Mouse (Mus musculus): ENCODE data around the gene Cdkal1. TPM values are rescaled to one million over a fixed set of nuclear protein-coding genes. Genes with fewer than 3 reads are reported as not detected.

The Cdkal1 gene
- polyA plus RNA-seq, 1 experiment, result 0.55 TPM

DNA sequence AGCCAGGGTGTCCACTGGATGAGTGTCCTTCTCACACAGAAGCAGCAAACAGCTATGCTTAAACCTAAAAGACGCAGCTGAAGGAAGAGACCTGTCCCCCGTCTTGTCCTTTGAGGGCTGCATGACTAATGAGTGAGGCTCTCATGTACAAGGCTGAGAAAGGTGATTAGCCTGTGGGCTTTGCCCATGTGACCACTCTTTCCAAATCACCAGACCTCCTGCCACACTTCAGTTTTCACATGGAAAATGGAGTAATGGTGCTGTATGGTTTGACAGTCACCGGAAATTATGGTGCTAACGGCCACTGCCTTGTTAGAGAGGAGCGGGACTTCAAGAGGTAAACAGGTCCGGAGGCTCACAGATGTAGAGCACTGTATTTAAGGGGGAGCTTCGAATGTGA is 274.7 kb downstream of the Cdkal1 start:
- no peak overlapping the region for H3K27ac ChIP-seq (ENCODE audit: insufficient read depth, low read depth, low read length)
- TF ChIP-seq CTCF (IDR thresholded peaks at IDR 0.05; ENCODE audit: extremely low read depth, insufficient read length, insufficient replicate concordance, low read depth, low read length) (no peak), POLR2A (IDR thresholded peaks at IDR 0.05; ENCODE audit: low read depth, low read length) (no peak)
- 92% methylated on average over 7 of the region's 7 CpGs for WGBS

GRCm38 (mm10) chr13:29580009-29580408 is 275.5 kb downstream of the Cdkal1 start:
- 82% methylated on average over 3 of the region's 3 CpGs for WGBS
- no peaks in the 10 kb centered on the region for H3K4me1 ChIP-seq (ENCODE audit: control insufficient read depth, insufficient read depth, insufficient read length, low read length)
- H3K27ac ChIP-seq (ENCODE audit: insufficient read depth, low read depth, low read length), result no peak overlapping the region
- no peak overlapping the region for H3K4me3 ChIP-seq (ENCODE audit: low read depth, low read length)
- H3K27me3 ChIP-seq (ENCODE audit: control insufficient read depth, insufficient read depth, low read length), result no peaks in the 10 kb centered on the region
- no peaks in the 10 kb centered on the region for H3K36me3 ChIP-seq (ENCODE audit: control insufficient read depth, insufficient read depth, low read length)
- TF ChIP-seq CTCF (IDR thresholded peaks at IDR 0.05; ENCODE audit: extremely low read depth, insufficient read length, insufficient replicate concordance, low read depth, low read length) (no peak), POLR2A (IDR thresholded peaks at IDR 0.05; ENCODE audit: low read depth, low read length) (no peak)

More for the DNA sequence above, 274.7 kb downstream of the Cdkal1 start:
- H3K4me1 ChIP-seq (ENCODE audit: control insufficient read depth, insufficient read depth, insufficient read length, low read length), result no peaks in the 10 kb centered on the region
- H3K36me3 ChIP-seq (ENCODE audit: control insufficient read depth, insufficient read depth, low read length), result no peaks in the 10 kb centered on the region
- no peaks in the 10 kb centered on the region for H3K27me3 ChIP-seq (ENCODE audit: control insufficient read depth, insufficient read depth, low read length)
- no peak overlapping the region for H3K4me3 ChIP-seq (ENCODE audit: low read depth, low read length)

DNA sequence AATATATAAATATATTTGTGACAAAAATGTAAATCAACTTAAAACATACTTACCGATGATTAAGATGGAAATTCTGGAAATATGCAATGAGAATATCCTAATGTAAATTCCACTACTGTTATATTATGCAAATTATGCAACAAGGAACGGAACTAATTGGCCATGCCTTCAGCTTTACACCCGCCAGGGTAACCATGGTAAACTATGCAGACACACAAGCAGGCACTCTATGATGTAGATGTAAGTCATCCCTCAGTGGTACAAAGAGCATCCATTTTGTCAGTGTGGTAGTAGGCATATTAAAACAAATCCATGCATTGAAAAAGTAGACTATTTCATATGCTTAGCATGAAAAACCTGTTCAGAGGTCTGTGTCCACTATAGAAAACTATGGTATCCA is 276.9 kb downstream of the Cdkal1 start:
- H3K27ac ChIP-seq (ENCODE audit: insufficient read depth, low read depth, low read length), result no peak overlapping the region
- TF ChIP-seq POLR2A (IDR thresholded peaks at IDR 0.05; ENCODE audit: low read depth, low read length), result no peak
- no peak for TF ChIP-seq CTCF (IDR thresholded peaks at IDR 0.05; ENCODE audit: extremely low read depth, insufficient read length, insufficient replicate concordance, low read depth, low read length)
- H3K4me3 ChIP-seq (ENCODE audit: low read depth, low read length), result no peak overlapping the region
- 94% methylated on average over 3 of the region's 3 CpGs for WGBS
- no peaks in the 10 kb centered on the region for H3K4me1 ChIP-seq (ENCODE audit: control insufficient read depth, insufficient read depth, insufficient read length, low read length)
- H3K36me3 ChIP-seq (ENCODE audit: control insufficient read depth, insufficient read depth, low read length), result no peaks in the 10 kb centered on the region
- H3K27me3 ChIP-seq (ENCODE audit: control insufficient read depth, insufficient read depth, low read length), result no peaks in the 10 kb centered on the region

DNA sequence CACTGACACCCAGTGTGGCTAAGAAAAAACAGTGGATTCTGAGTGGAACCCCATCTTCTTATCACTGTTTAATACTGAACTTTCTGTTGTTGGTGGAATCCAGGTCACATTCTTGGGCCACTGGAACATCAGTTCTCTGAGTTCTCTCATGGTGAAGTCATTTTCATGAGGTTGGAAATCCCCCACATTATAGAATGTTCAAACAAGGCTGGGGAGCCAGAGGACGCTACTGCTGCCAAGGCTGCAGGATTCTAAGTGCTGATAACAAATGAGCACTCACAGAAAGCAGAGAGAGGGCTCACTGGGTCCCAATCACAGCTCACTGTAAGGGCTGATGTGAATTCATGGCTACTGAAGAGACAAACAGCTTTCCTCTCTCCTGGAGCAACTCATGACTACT is 280.7 kb downstream of the Cdkal1 start:
- no peaks in the 10 kb centered on the region for H3K4me1 ChIP-seq (ENCODE audit: control insufficient read depth, insufficient read depth, insufficient read length, low read length)
- WGBS, result 35% methylated on average over 1 of the region's 1 CpGs

GRCm38 (mm10) chr13:29572477-29572876 is 283.0 kb downstream of the Cdkal1 start:
- H3K4me1 ChIP-seq (ENCODE audit: control insufficient read depth, insufficient read depth, insufficient read length, low read length), result no peaks in the 10 kb centered on the region
- 66% methylated on average over 2 of the region's 2 CpGs for WGBS
- no peaks in the 10 kb centered on the region for H3K36me3 ChIP-seq (ENCODE audit: control insufficient read depth, insufficient read depth, low read length)
- TF ChIP-seq POLR2A (IDR thresholded peaks at IDR 0.05; ENCODE audit: low read depth, low read length) (no peak), CTCF (IDR thresholded peaks at IDR 0.05; ENCODE audit: extremely low read depth, insufficient read length, insufficient replicate concordance, low read depth, low read length) (no peak)
- H3K27me3 ChIP-seq (ENCODE audit: control insufficient read depth, insufficient read depth, low read length), result no peaks in the 10 kb centered on the region
- no peak overlapping the region for H3K27ac ChIP-seq (ENCODE audit: insufficient read depth, low read depth, low read length)
- no peak overlapping the region for H3K4me3 ChIP-seq (ENCODE audit: low read depth, low read length)

More for the DNA sequence above, 280.7 kb downstream of the Cdkal1 start:
- H3K27ac ChIP-seq (ENCODE audit: insufficient read depth, low read depth, low read length), result no peak overlapping the region
- TF ChIP-seq POLR2A (IDR thresholded peaks at IDR 0.05; ENCODE audit: low read depth, low read length) (no peak), CTCF (IDR thresholded peaks at IDR 0.05; ENCODE audit: extremely low read depth, insufficient read length, insufficient replicate concordance, low read depth, low read length) (no peak)
- H3K4me3 ChIP-seq (ENCODE audit: low read depth, low read length), result no peak overlapping the region
- no peaks in the 10 kb centered on the region for H3K36me3 ChIP-seq (ENCODE audit: control insufficient read depth, insufficient read depth, low read length)
- H3K27me3 ChIP-seq (ENCODE audit: control insufficient read depth, insufficient read depth, low read length), result no peaks in the 10 kb centered on the region

DNA sequence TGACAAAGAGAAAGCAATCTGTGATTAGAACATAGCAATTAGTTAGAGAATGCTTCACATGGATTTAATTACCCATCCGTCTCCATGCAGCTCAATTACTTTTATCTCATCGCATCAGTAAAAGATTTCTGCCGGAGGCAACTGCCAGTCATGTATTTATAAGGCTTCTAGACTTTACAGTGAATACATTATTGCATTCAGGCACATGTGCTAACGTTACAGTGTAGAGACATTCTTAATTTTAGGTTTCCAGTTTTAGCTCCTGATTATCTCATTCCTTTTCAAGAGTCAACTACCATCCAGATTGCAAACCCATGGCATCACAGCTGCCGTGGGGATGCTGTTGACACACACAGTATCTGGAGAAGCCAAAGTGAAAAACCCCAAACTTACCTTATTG is 289.8 kb downstream of the Cdkal1 start:
- WGBS, result 86% methylated on average over 5 of the region's 5 CpGs
- TF ChIP-seq POLR2A (IDR thresholded peaks at IDR 0.05; ENCODE audit: low read depth, low read length) (no peak), CTCF (IDR thresholded peaks at IDR 0.05; ENCODE audit: extremely low read depth, insufficient read length, insufficient replicate concordance, low read depth, low read length) (no peak)
- Histone ChIP-seq H3K4me1 (ENCODE audit: control insufficient read depth, insufficient read depth, insufficient read length, low read length) (no peaks in the 10 kb centered on the region), H3K4me3 (ENCODE audit: low read depth, low read length) (no peak overlapping the region), H3K27ac (ENCODE audit: insufficient read depth, low read depth, low read length) (no peak overlapping the region), H3K27me3 (ENCODE audit: control insufficient read depth, insufficient read depth, low read length) (no peaks in the 10 kb centered on the region), H3K36me3 (ENCODE audit: control insufficient read depth, insufficient read depth, low read length) (no peaks in the 10 kb centered on the region)

DNA sequence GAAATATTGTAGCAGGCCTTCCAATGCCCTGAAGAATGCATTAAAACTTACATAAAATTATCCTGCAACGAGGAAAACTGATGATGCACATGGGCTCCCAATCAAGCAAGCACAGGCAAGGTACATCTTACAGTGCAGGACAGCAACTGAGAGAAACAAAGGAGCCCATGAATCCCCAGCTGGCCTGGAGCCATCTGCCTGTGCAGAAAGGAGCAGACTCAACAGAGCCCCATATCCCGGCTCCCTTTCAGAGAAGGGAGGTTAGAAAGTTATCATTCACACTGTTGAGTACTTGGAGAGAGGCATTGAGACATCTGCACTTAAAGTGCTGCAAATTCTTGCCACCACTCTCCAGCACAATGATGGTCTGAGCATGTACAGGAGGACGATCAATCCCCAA is 296.3 kb downstream of the Cdkal1 start:
- Histone ChIP-seq H3K36me3 (ENCODE audit: control insufficient read depth, insufficient read depth, low read length) (no peaks in the 10 kb centered on the region), H3K4me3 (ENCODE audit: low read depth, low read length) (no peak overlapping the region), H3K27ac (ENCODE audit: insufficient read depth, low read depth, low read length) (no peak overlapping the region), H3K4me1 (ENCODE audit: control insufficient read depth, insufficient read depth, insufficient read length, low read length) (no peaks in the 10 kb centered on the region), H3K27me3 (ENCODE audit: control insufficient read depth, insufficient read depth, low read length) (no peaks in the 10 kb centered on the region)
- TF ChIP-seq CTCF (IDR thresholded peaks at IDR 0.05; ENCODE audit: extremely low read depth, insufficient read length, insufficient replicate concordance, low read depth, low read length), result no peak
- no peak for TF ChIP-seq POLR2A (IDR thresholded peaks at IDR 0.05; ENCODE audit: low read depth, low read length)
- 88% methylated on average over 3 of the region's 3 CpGs for WGBS

Data from small intestine, adult 2 months (tissue).